Mouse (Mus musculus): ENCODE data around the gene Cdc20b. TPM values are rescaled to one million over a fixed set of nuclear protein-coding genes. Genes with fewer than 3 reads are reported as not detected.

Cdc20b gene
- polyA plus RNA-seq, 1 experiment = not detected

GRCm38 (mm10) chr13:113129974-113130373, 95.1 kb downstream of the Cdc20b start:
- TF ChIP-seq POLR2A (IDR thresholded peaks at IDR 0.05; ENCODE audit: low read depth, low read length) (no peak), CTCF (IDR thresholded peaks at IDR 0.05; ENCODE audit: extremely low read depth, insufficient read length, insufficient replicate concordance, low read depth, low read length) (no peak)
- no peaks in the 10 kb centered on the region for H3K4me1 ChIP-seq (ENCODE audit: control insufficient read depth, insufficient read depth, insufficient read length, low read length)
- WGBS = 89% methylated on average over 1 of the region's 1 CpGs
- H3K36me3 ChIP-seq (ENCODE audit: control insufficient read depth, insufficient read depth, low read length) = no peaks in the 10 kb centered on the region
- no peak overlapping the region for H3K27ac ChIP-seq (ENCODE audit: insufficient read depth, low read depth, low read length)
- no peaks in the 10 kb centered on the region for H3K27me3 ChIP-seq (ENCODE audit: control insufficient read depth, insufficient read depth, low read length)
- H3K4me3 ChIP-seq (ENCODE audit: low read depth, low read length) = no peak overlapping the region

GRCm38 (mm10) chr13:113139597-113139996, 104.7 kb downstream of the Cdc20b start:
- WGBS = 95% methylated on average over 1 of the region's 1 CpGs
- Histone ChIP-seq H3K4me3 (ENCODE audit: low read depth, low read length) (no peak overlapping the region), H3K27me3 (ENCODE audit: control insufficient read depth, insufficient read depth, low read length) (no peaks in the 10 kb centered on the region), H3K36me3 (ENCODE audit: control insufficient read depth, insufficient read depth, low read length) (no peaks in the 10 kb centered on the region), H3K4me1 (ENCODE audit: control insufficient read depth, insufficient read depth, insufficient read length, low read length) (no peaks in the 10 kb centered on the region), H3K27ac (ENCODE audit: insufficient read depth, low read depth, low read length) (no peak overlapping the region)
- TF ChIP-seq POLR2A (IDR thresholded peaks at IDR 0.05; ENCODE audit: low read depth, low read length) = no peak

Other genes starting within 250 kb of the Cdc20b start
- 38.7 and 102 TPM in 2 replicates for gene Plpp1, start 234.3 kb upstream of the Cdc20b start, polyA plus RNA-seq (2012; rRNA removed)
- gene Mtrex, start 107.7 kb upstream of the Cdc20b start, polyA plus RNA-seq (2012; rRNA removed) = 0.50 and 1.2 TPM in 2 replicates
- gene Dhx29, start 107.7 kb upstream of the Cdc20b start, polyA plus RNA-seq (2012; rRNA removed) = 0.50 and 0.63 TPM in 2 replicates
- gene Ccno, start 47.3 kb upstream of the Cdc20b start, polyA plus RNA-seq (2012; rRNA removed) = 0.10 and 0.32 TPM in 2 replicates
- not detected in 2 replicates for gene Mcidas, start 41.3 kb upstream of the Cdc20b start, polyA plus RNA-seq (2012; rRNA removed)
- gene Gpx8, start 11.3 kb downstream of the Cdc20b start, polyA plus RNA-seq (2012; rRNA removed) = 0.28 and 0.30 TPM in 2 replicates
- gene Gzma, start 65.9 kb downstream of the Cdc20b start, polyA plus RNA-seq (2012; rRNA removed) = 4.4 and 5.2 TPM in 2 replicates
- gene Esm1, start 174.5 kb downstream of the Cdc20b start, polyA plus RNA-seq (2012; rRNA removed) = 2.5 and 3.3 TPM in 2 replicates
- 0.30 and 0.47 TPM in 2 replicates for gene Gzmk, start 190.8 kb downstream of the Cdc20b start, polyA plus RNA-seq (2012; rRNA removed)